Mouse (Mus musculus): ENCODE data around the gene Kcnh5. TPM values are rescaled to one million over a fixed set of nuclear protein-coding genes. Genes with fewer than 3 reads are reported as not detected.
A peak's percentile ranks its signal among the peaks of the same experiment; 100 is the strongest.

Kcnh5 gene
- total RNA-seq, 2 experiments from 2014 or later = 54.5 to 79.2 TPM

DNA sequence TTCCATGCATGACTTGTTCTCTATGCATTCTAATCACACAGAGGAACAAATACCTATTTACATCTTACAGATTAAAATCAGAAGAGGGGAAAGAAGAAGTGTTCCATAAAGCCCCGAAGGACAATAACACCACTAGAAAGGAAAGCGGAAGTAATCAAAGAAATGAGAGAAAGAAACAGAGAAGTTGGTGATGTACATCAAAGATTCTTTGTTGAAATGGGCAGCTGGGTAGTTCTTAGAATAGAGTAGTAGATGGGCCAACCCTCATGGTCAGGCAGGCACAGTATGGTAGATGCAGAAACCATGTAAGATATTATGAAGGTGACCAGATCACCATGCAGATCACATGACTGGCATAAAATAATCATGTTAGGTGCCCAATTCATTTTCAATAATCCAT is 210.9 kb downstream of the Kcnh5 start:
- no peak for DNase-seq (ENCODE audit: low spot score in 2 of 2)

GRCm38 (mm10) chr12:74952661-74953060 is 224.5 kb downstream of the Kcnh5 start:
- no peak for DNase-seq (ENCODE audit: low spot score in 2 of 2)

DNA sequence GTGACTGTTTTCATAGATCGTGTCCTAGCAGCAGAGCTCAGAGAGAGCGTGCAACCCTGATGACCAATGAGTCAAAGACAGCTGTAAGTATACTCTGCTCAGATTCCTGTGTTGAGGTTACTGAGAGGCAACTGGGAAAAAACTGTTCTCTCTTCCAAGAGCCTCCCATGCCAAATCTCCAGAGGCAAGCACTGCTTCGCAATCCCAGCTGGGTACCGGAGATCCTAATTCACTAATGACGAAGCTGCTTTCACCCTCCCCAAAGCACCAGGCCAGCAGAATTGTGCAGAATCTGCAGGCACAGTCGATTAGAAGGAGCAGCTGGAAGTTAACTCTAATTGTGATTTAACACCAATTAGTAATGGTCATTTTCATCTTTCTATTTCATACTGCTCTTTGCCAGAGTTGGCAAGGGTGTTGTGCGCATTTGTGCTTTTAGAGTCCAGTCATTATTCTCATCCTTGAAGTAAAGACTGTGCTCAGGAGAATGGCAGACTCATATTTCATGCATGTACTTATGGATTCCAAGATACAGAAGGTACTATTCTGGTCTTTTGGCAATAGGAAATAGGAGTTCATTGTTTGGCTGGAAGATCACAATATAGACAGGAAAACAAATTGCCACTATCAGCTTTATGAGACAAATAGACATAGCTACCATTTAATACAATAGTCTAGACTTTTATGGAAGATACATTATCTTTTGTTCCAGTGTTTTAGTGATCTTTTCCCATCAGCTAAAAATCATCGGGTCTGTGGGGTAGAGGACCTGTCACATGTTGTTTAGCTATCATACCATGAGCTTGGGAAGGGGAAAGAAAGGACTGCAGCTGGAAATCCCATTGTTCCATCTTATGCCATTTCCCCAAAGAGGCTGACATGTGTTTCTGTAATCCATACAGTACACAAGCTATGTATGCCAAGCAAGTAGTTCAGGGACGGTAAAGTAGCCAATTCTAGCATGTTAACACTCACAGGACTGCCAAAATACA is 225.7 kb downstream of the Kcnh5 start:
- DNase-seq (ENCODE audit: low spot score in 2 of 2) = no peak

- DNase-seq (ENCODE audit: low spot score in 2 of 2) = no peak
Measured at GRCm38 (mm10) chr12:74901331-74901730, 275.8 kb downstream of the Kcnh5 start.

GRCm38 (mm10) chr12:74900777-74901176 is 276.4 kb downstream of the Kcnh5 start:
- DNase-seq (ENCODE audit: low spot score in 2 of 2) = no peak

- no peak for DNase-seq (ENCODE audit: low spot score in 2 of 2)
Measured at GRCm38 (mm10) chr12:74899055-74899454, 278.1 kb downstream of the Kcnh5 start.

- no peak for DNase-seq (ENCODE audit: low spot score in 2 of 2)
Measured at GRCm38 (mm10) chr12:74898211-74898610, 278.9 kb downstream of the Kcnh5 start.

- no peak for DNase-seq (ENCODE audit: low spot score in 2 of 2)
Measured at GRCm38 (mm10) chr12:74894870-74895423, 282.2 kb downstream of the Kcnh5 start.

GRCm38 (mm10) chr12:74889419-74889818 is 287.7 kb downstream of the Kcnh5 start:
- no peak for DNase-seq (ENCODE audit: low spot score in 2 of 2)

GRCm38 (mm10) chr12:74887064-74887463 is 290.1 kb downstream of the Kcnh5 start:
- no peak for DNase-seq (ENCODE audit: low spot score in 2 of 2)

DNA sequence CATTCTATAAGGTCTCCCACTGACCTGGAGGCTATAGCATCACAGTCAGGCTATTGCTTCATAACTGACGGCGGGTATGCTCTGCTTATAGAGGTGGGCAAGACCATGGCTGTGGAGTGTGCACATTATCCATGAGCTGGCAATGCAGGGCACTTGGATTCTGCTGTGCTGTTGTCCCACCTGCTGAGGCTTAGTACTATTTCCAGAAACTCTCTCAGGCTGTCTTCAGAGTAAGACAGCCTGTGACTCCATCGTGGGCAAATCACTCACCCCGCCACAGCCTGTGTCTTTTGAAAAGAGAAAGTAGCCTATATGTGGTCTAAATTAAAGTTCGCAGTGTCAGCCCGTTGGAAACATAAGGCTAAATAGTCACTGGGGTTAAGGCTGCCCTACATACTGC is 295.8 kb downstream of the Kcnh5 start:
- DNase-seq (ENCODE audit: low spot score in 2 of 2) = no peak

- no peak for DNase-seq (ENCODE audit: low spot score in 2 of 2)
Measured at GRCm38 (mm10) chr12:74855666-74856065, 321.5 kb downstream of the Kcnh5 start.

GRCm38 (mm10) chr12:74854263-74854662 is 322.9 kb downstream of the Kcnh5 start:
- no peak for DNase-seq (ENCODE audit: low spot score in 2 of 2)

GRCm38 (mm10) chr12:74850323-74850722 is 326.8 kb downstream of the Kcnh5 start:
- DNase-seq (ENCODE audit: low spot score in 2 of 2) = no peak

- no peak for DNase-seq (ENCODE audit: low spot score in 2 of 2)
Measured at GRCm38 (mm10) chr12:74849912-74850311, 327.2 kb downstream of the Kcnh5 start.

GRCm38 (mm10) chr12:74848611-74849347 is 328.4 kb downstream of the Kcnh5 start:
- DNase-seq (ENCODE audit: low spot score in 2 of 2) = peak; percentile 85 to 92

Other genes starting within 250 kb of the Kcnh5 start
- 1 to 10 TPM; 3.3 to 3.7 TPM for gene Rhoj, start 131.0 kb upstream of the Kcnh5 start, total RNA-seq (2021)
- gene Gphb5, start 239.4 kb upstream of the Kcnh5 start, total RNA-seq (2021) = not detected